Mouse (Mus musculus) midbrain, embryonic 12.5 days (tissue): ENCODE results near the gene Efcab14. TPM values are rescaled to one million over a fixed set of nuclear protein-coding genes. Genes with fewer than 3 reads are reported as not detected.

Experiments
- ATAC-seq: fragments of 200-750 bp; cut with Nextera tagmentation; 2 replicates; pipeline ENCODE4 v1.8.0; 2017; ENCODE audit warnings: low read depth, moderate TSS enrichment, moderate library complexity; ENCODE audit not compliant: low FRiP score
- H3K27ac ChIP-seq: fragments of 300-500 bp; sonication (generic); replicated peaks from 2 replicates; pipeline ENCODE4 v1.5.1; 2016; ENCODE audit warnings: mild to moderate bottlenecking
- H3K27me3 ChIP-seq: fragments of 300-500 bp; sonication (generic); 2 replicates; pipeline ENCODE4 v1.6.1; 2016; ENCODE audit warnings: mild to moderate bottlenecking
- H3K36me3 ChIP-seq: fragments of 300-500 bp; sonication (generic); 2 replicates; pipeline ENCODE4 v1.6.1; 2016
- H3K4me1 ChIP-seq: fragments of 300-500 bp; sonication (generic); 2 replicates; pipeline ENCODE4 v1.6.1; 2016
- H3K4me2 ChIP-seq: fragments of 300-500 bp; sonication (generic); replicated peaks from 2 replicates; pipeline ENCODE4 v1.6.1; 2016; ENCODE audit warnings: mild to moderate bottlenecking, moderate library complexity
- H3K4me3 ChIP-seq: fragments of 300-500 bp; sonication (generic); 2 replicates; pipeline ENCODE4 v1.5.1; 2016; ENCODE audit warnings: mild to moderate bottlenecking
- H3K9ac ChIP-seq: fragments of 300-500 bp; sonication (generic); replicated peaks from 2 replicates; pipeline ENCODE4 v1.6.1; 2016; ENCODE audit warnings: mild to moderate bottlenecking, moderate library complexity
- H3K9me3 ChIP-seq: fragments of 300-500 bp; sonication (generic); 2 replicates; pipeline ENCODE4 v1.6.1; 2016; ENCODE audit warnings: mild to moderate bottlenecking
- WGBS: fragments of 180-500 bp; shearing (Covaris S2); methylation state at CpG from one replicate; pipeline ENCODE4 v1.1.7; 2016; 5-methylcytosine and 5-hydroxymethylcytosine counted together
- polyA plus RNA-seq: library from polyadenylated mRNA; unstranded; fragments of >200 nt; fragmentation: Nextera tagmentation; extraction: Ambion mirVana; gene quantifications from 2 replicates; pipeline ENCODE4 v1.2.1, GENCODE M21; 2016

Gene Efcab14
- polyA plus RNA-seq, 1 experiment from 2014 or later: 30.1 TPM

DNA sequence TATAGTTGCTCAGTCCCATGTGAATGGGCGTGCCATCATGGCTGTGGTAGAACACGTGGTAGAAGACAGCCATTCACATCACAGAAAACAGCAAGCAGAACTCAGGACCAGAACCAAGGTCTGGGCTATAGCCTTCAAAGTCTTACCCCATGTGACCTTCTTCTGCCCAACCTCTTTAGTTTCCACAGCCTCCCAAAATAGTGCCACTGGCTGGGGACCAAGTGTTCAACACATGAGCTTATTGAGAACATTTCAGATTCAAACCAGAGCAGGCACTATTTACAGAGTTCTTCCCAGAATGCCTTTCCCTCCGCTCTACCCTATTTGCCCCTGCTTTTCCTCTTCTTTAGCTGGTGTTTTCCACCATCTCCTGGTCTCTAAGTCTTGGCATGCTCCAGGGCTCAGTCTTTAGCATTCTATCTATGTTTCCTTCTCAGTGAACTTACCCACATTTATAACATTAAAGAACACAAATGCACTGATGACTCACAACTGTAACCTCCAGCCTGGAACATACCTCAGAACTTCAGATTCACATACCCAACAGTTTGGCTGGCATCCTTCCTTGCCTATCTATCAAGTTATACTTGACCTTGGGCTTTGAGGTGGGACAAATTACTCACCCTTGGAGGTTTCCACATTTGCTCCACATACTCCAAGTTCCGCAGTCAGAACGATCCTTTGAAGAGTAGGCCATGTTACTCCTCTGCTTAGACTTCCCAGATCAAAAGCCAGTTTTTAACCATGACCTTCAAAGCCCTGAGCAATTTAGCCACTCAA lies 44.7 kb downstream of the Efcab14 start:
- no peak overlapping the region for H3K4me3 ChIP-seq
- H3K27me3 ChIP-seq: no peaks in the 10 kb centered on the region
- peaks cover 5% of the 10 kb centered on the region for H3K36me3 ChIP-seq
- no peak for ATAC-seq
- 90% methylated on average over 5 of the region's 5 CpGs for WGBS
- H3K27ac ChIP-seq: no peak overlapping the region
- H3K4me2 ChIP-seq: no peak overlapping the region
- H3K4me1 ChIP-seq: peaks cover 13% of the 10 kb centered on the region
- no peak overlapping the region for H3K9ac ChIP-seq
- H3K9me3 ChIP-seq: no peaks in the 10 kb centered on the region

GRCm38 (mm10) chr4:115784769-115785510 lies 47.4 kb downstream of the Efcab14 start, which contains the start of gene Atpaf1:
TSS of gene Atpaf1 (plus strand) at chr4:115784812.
- Histone ChIP-seq H3K4me2 (peak within 1 kb of the TSS; percentile 63), H3K9me3 (no peaks in the 10 kb centered on the region), H3K27ac (peak within 1 kb of the TSS; percentile 61), H3K36me3 (peaks cover 11% of the 10 kb centered on the region), H3K4me1 (peaks cover 13% of the 10 kb centered on the region), H3K9ac (peak within 1 kb of the TSS; percentile 82), H3K27me3 (no peaks in the 10 kb centered on the region), H3K4me3 (peak within 1 kb of the TSS; percentile 79)
- ATAC-seq: peak; percentile 94
- under 1% methylated on average over 67 of the region's 69 CpGs for WGBS

DNA sequence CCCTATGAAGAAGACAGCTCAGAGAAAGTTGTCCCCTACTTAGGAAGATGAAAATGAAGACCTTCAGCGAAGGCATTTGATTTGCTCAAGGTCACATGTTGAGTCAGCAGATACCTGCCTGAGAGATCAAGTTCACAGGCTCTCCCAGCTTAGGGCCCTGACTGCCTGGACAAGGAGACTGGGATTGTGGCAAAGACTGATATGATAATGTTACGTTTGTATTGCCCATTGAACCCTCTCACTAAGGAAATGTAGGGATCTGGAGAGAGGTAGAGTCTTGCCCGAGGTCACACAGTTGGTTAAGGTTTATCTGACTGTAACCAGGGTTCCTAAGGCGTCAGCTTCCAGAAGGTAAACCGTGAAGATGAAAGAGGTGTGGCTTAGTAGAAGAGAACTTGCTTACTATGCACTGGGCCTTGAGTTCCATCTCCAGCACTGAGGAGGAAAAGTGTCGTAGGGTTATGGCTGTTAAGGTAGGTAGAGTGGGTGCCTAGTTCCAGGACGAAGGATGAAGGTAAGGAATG lies 48.0 kb downstream of the Efcab14 start:
- Histone ChIP-seq H3K27ac (no peak overlapping the region), H3K36me3 (peaks cover 17% of the 10 kb centered on the region), H3K4me1 (peaks cover 13% of the 10 kb centered on the region), H3K27me3 (no peaks in the 10 kb centered on the region), H3K9ac (peak overlapping the region; percentile 82; the same call in 1 of the 2 replicates), H3K4me3 (peak overlapping the region; percentile 79), H3K9me3 (no peaks in the 10 kb centered on the region), H3K4me2 (peak overlapping the region; percentile 63)
- peak; percentile 23; the same call in 1 of the 2 replicates for ATAC-seq
- 58% methylated on average over 7 of the region's 7 CpGs for WGBS

- 82% methylated on average over 3 of the region's 3 CpGs for WGBS
- Histone ChIP-seq H3K4me1 (peaks cover 3% of the 10 kb centered on the region), H3K9me3 (no peaks in the 10 kb centered on the region), H3K36me3 (peaks cover 37% of the 10 kb centered on the region), H3K27me3 (no peaks in the 10 kb centered on the region), H3K4me3 (no peak overlapping the region), H3K27ac (no peak overlapping the region), H3K9ac (no peak overlapping the region), H3K4me2 (no peak overlapping the region)
- no peak for ATAC-seq
These were observed 53.3 kb downstream of the Efcab14 start for GRCm38 (mm10) chr4:115790864-115791263.

DNA sequence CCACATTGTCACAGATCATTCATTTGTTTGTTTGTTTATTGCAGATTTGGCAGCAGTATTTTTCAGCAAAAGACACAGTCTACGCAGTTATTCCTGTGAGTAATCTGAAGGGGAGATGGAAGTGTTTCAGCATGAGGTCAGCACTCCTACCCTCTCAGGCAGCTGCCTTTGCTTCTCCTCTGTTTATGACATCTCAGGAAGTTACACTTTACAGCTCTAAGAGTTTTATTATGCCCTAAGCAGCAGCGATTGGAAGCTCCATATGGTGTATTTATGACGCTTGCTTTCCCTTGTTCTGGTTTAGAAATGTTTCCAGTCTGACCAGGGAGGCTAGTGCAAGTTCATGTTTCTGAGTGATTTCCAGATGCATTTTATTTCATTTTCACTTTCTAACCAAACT lies 57.8 kb downstream of the Efcab14 start:
- ATAC-seq: no peak
- H3K9ac ChIP-seq: no peak overlapping the region
- H3K27ac ChIP-seq: no peak overlapping the region
- WGBS: 95% methylated on average over 3 of the region's 3 CpGs
- H3K36me3 ChIP-seq: peaks cover 57% of the 10 kb centered on the region
- no peaks in the 10 kb centered on the region for H3K27me3 ChIP-seq
- H3K9me3 ChIP-seq: no peaks in the 10 kb centered on the region
- H3K4me1 ChIP-seq: no peaks in the 10 kb centered on the region
- no peak overlapping the region for H3K4me3 ChIP-seq
- no peak overlapping the region for H3K4me2 ChIP-seq

DNA sequence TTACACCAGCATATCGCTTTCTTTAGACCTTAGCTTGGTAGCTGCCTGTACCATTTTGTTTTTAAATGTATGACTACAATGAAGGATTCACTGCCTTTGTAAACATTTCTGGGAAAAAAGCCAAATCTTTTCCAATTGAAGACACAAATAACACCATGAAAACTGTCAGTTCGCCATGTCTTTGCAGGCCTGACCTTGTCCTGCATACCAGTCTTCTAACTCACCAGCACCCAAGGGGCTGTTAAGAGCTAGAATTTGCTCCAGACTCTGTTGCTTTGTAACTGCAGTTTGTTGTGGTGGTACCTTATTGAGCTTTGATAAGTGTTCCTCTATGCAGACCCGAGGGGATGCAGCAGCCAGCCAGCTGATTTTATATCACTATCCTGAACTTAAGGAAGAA lies 62.4 kb downstream of the Efcab14 start:
- ATAC-seq: no peak
- Histone ChIP-seq H3K9ac (no peak overlapping the region), H3K9me3 (no peaks in the 10 kb centered on the region), H3K4me3 (no peak overlapping the region), H3K4me2 (no peak overlapping the region), H3K27ac (no peak overlapping the region), H3K4me1 (no peaks in the 10 kb centered on the region), H3K36me3 (peaks cover 56% of the 10 kb centered on the region), H3K27me3 (no peaks in the 10 kb centered on the region)
- WGBS: 93% methylated on average over 3 of the region's 3 CpGs

DNA sequence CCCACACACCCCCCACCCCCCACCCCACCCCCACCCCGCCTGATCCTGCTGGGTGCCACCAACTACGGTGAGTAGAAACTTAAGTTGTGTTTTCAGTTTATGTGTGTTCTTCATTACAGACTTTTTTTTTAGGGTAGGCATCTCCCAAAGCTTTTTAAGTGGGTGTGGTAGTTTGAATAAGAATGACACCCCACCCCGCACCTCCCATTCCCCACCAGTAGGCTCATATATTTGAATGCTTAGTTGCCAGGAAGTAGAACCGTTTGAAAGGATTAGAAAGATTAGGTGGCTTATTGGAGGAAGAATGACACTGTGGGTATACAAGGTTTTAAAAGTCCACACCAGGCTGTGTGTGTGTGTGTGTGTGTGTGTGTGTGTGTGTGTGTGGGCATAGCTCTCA lies 74.8 kb downstream of the Efcab14 start:
- H3K27me3 ChIP-seq: no peaks in the 10 kb centered on the region
- H3K36me3 ChIP-seq: peaks cover 37% of the 10 kb centered on the region
- no peak for ATAC-seq
- H3K9me3 ChIP-seq: no peaks in the 10 kb centered on the region
- H3K9ac ChIP-seq: no peak overlapping the region
- H3K4me1 ChIP-seq: no peaks in the 10 kb centered on the region
- no peak overlapping the region for H3K27ac ChIP-seq
- H3K4me2 ChIP-seq: no peak overlapping the region
- no peak overlapping the region for H3K4me3 ChIP-seq
- WGBS: 64% methylated on average over 4 of the region's 4 CpGs

DNA sequence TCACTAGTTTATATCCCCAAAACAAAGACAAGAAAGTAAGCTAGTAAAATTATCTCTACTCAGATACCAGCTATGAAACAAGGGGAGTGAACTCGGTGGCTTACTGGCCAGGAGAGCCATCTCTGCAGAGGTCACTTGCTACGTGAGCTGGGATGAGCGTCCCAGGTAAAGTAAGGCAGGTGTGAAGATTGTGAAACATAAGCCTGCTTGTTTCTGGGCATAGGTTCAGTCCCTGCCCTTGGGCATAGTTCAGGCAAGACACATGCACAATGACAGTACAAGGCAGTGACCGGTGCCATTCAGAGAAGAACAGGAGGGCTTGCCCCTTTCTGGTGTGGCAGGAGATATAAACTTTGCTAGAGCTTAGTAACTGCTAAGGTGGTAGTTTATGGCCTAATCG lies 78.1 kb downstream of the Efcab14 start:
- H3K4me2 ChIP-seq: no peak overlapping the region
- H3K27me3 ChIP-seq: no peaks in the 10 kb centered on the region
- peaks cover 37% of the 10 kb centered on the region for H3K36me3 ChIP-seq
- H3K27ac ChIP-seq: no peak overlapping the region
- WGBS: 90% methylated on average over 5 of the region's 5 CpGs
- H3K9ac ChIP-seq: no peak overlapping the region
- H3K4me1 ChIP-seq: no peaks in the 10 kb centered on the region
- no peaks in the 10 kb centered on the region for H3K9me3 ChIP-seq
- ATAC-seq: no peak
- no peak overlapping the region for H3K4me3 ChIP-seq

- Histone ChIP-seq H3K4me1 (no peaks in the 10 kb centered on the region), H3K4me2 (no peak overlapping the region), H3K4me3 (no peak overlapping the region), H3K9ac (no peak overlapping the region), H3K36me3 (peaks cover 11% of the 10 kb centered on the region; the same call in 1 of the 2 replicates), H3K27me3 (no peaks in the 10 kb centered on the region), H3K9me3 (no peaks in the 10 kb centered on the region), H3K27ac (no peak overlapping the region)
- ATAC-seq: no peak
- WGBS: 82% methylated on average over 3 of the region's 3 CpGs
These were observed 82.7 kb downstream of the Efcab14 start for GRCm38 (mm10) chr4:115820199-115820598.

DNA sequence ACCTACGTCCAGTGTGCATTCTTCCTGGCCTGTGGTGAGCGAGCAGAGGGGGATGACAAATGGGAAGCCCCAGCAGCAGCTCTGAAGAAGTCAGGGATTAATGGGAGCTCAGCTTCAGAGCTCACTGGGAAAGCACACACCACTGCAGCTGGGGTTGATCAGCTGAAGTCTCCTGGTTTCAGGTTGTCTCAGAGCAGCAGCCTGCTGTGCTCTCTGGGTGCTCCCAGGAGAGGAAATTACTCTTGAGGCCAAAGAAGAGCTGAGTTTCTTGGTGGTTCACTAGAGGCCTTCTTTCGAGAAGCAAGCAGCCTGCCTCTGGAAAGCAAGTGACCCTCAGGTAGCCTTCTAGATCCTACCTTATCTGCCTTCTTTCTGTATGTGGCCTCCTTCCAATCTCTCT lies 83.4 kb downstream of the Efcab14 start:
- Histone ChIP-seq H3K9me3 (no peaks in the 10 kb centered on the region), H3K9ac (no peak overlapping the region), H3K4me3 (no peak overlapping the region), H3K36me3 (peaks cover 4% of the 10 kb centered on the region; the same call in 1 of the 2 replicates), H3K4me1 (no peaks in the 10 kb centered on the region), H3K4me2 (no peak overlapping the region), H3K27ac (no peak overlapping the region), H3K27me3 (no peaks in the 10 kb centered on the region)
- no peak for ATAC-seq
- WGBS: 69% methylated on average over 3 of the region's 3 CpGs

DNA sequence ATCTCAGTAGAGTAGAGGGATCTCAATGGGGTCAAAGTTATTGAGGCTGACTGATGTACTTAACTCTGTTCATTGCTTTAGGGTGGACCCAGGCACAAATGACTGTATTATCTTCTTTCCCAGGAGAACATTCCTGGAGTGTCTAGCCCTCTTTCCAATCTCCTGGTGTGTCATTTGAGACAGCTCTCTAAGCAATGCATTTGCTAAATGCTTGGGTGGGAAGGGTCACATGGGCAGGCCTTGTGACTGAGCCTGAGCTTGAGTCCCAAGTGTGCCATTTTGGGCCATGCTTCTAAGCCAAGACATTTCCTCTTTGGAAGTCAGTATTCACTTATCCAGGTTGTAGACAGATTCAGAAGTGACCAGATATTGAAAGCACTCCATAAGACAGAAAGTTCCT lies 83.9 kb downstream of the Efcab14 start:
- H3K27ac ChIP-seq: no peak overlapping the region
- H3K27me3 ChIP-seq: 0 out of 2 replicates have a peak, but pooled peaks cover 2% of the 10 kb centered on the region
- ATAC-seq: no peak
- H3K36me3 ChIP-seq: no peaks in the 10 kb centered on the region
- H3K4me3 ChIP-seq: no peak overlapping the region
- H3K4me1 ChIP-seq: no peaks in the 10 kb centered on the region
- H3K4me2 ChIP-seq: no peak overlapping the region
- no peaks in the 10 kb centered on the region for H3K9me3 ChIP-seq
- no peak overlapping the region for H3K9ac ChIP-seq

DNA sequence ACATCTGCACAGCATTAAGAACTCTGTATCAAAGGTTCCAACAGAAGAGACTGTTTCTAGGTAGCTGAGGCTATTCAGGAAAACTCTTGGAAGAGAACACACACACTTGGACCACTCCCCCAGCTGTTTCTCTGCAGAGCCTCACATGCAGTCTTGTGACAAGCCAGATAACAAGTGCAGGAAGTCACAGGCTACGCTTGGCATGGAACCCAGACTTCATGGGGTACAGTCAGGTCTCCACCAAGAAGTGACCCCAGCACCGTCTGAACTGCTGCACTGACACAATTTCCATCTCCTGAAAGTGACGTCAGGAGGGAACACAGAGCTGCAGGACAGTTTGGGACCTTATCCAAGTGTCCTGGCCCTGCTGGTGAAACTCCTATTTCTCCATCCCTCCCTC lies 84.4 kb downstream of the Efcab14 start:
- H3K4me3 ChIP-seq: no peak overlapping the region
- 0 out of 2 replicates have a peak, but pooled peaks cover 7% of the 10 kb centered on the region for H3K27me3 ChIP-seq
- H3K9me3 ChIP-seq: no peaks in the 10 kb centered on the region
- no peak overlapping the region for H3K27ac ChIP-seq
- WGBS: 70% methylated on average over 3 of the region's 3 CpGs
- H3K9ac ChIP-seq: no peak overlapping the region
- no peaks in the 10 kb centered on the region for H3K36me3 ChIP-seq
- H3K4me1 ChIP-seq: no peaks in the 10 kb centered on the region
- H3K4me2 ChIP-seq: no peak overlapping the region
- ATAC-seq: no peak
